Mouse (Mus musculus) T-helper 2 cell (primary cell): ENCODE measurements around the gene Aox2.

Experiments
- in situ Hi-C: fragments of 300-600 bp; cut with MboI, MseI; formaldehyde crosslinking; loops from one replicate; pipeline ENCODE4 v1.15.1; 2025; ENCODE audit warnings: high pct_unique_total_duplicates

Aox2 gene

DNA sequence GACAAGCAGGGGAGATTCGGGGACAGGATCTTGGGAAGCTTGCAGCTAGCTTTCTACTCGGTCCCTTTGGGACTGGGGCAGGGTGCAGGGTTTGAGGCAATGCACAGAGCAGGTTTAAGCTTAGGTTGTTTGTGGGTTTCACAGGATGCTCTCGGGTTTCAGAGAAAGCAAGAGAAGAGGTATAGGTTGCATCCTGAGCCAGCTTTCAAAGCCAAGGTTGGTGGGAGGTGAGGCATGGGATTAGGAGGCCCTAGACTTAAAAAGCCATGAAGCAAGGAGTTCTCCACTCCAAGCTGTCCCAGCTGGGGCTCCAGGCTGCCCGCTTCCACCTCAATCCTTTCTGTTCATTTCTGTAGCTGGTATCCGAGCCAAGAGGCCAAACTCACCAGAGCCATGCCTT is at the start of gene Aox2:
Gene Aox2 (plus strand): TSS at position 301 of the 400 bp plus-strand sequence.
- in situ Hi-C loops = loop anchor here (5.0 to 10.0 kb wide), 2 partner anchors 126 to 843 kb away; no protein-coding TSS in a partner anchor

DNA sequence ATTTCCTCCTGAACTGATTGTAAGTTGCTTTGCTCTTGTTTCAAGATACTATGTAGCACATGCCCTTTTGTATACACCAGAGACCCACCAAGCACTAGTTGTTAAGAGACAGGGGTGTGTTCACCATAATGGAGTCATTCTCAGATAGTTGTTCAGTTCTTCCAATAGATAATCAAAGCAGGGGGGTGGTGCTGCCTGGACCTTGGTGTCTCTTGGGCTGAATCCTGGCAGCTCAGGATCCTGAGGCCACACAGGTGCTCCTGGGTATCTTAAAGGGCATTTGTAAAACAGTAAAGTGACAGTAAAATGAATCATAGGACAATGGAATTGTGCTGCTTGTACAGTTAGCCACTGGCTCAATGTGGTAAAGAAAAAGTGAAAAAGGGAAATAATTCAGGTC is 49.2 kb upstream of the Aox2 start:
- in situ Hi-C loops = no loop called here

- in situ Hi-C loops = no loop called here
Measured at GRCm38 (mm10) chr1:58229774-58230173, 48.4 kb upstream of the Aox2 start.

DNA sequence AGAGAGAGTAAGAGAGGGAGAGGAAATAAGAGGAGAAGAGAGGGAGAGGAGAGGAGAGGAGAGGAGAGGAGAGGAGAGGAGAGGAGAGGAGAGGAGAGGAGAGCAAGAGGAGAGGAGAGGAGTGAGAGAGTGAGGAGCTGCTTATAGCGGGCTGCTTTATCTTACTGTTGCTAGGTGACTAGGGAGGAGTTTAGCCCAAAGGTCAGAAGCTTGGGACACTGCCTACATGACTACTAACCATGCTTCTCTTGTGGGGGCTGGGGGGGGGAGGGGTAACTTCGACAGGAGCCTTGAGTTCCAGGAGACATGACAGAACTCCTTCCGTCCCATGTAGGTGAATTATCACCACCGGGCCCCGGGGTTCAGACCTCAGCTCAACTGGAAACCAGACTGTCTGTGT is 47.6 kb upstream of the Aox2 start:
- in situ Hi-C loops = no loop called here

DNA sequence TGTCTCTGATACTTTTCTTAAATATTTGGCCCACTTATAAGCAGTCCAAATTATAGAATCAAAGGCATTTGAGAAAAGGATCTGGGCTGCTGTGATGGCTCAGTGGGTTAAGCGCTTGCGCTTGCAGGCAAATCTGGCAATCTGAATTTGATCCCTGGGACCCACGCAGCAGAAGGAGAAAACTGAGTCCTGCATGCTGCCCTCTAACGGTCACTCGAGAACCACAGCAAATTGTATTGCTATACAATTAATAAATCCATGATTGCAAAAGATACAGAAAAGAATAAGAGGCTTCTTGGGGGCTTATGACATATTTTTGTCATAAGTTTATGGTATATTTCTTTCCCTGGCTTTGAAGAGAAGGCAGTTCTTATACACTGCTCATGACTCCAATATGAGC is 42.7 kb upstream of the Aox2 start:
- in situ Hi-C loops = no loop called here

DNA sequence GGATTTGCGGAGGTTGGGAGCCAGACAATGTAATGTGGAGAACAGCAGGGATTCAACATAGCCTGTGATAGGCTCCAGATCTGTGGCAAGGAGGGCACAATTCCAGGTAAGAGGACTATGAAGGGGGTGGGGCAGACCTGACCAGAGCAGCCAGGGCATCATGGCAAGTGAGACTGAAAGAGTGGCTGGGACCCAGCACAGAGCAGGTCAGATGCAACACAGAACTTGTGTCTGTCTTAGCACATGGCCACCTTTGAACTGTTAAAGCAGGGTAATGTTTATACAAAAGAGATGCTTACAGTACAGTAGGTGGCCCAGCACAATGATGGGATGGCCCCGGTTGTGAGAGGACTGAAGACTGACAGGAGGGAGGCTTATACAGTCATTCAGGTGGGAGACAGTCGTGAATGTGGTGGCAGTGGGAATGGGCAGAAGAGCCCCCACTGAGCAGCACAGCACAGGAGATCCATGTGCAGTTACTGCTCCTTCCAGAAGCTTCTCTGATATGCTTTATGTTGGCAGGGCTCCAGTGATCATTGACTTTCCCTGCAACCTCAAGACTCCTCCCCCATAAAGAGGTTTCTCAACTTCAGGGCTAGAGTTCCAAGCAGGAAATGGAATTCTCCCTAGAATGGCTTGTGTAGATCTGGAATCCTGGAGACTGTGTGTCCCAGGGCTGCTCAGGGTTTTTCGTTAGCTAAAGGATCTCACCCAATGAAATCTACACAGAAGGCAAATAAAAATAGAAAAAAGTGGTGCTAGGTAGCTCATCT is 40.4 kb upstream of the Aox2 start:
- in situ Hi-C loops = no loop called here

DNA sequence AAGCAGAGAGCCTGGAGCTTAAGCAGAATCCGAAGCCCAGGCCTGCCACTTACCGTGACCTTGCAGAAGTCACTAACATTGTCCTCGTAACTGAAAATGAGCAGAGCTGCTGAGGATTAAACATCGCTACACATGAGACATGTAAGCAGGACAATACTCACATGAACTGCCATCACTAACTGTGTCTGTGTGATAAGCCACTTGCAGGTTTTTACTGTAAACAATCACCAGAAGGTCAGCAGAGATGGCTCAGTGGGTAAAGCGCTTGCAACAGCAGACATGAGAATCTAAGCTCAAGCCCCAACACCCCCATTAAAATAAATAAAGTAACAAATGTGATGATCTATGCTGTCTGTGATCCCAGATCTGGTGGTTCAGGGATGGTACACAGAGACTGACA is 39.7 kb upstream of the Aox2 start:
- in situ Hi-C loops = no loop called here

DNA sequence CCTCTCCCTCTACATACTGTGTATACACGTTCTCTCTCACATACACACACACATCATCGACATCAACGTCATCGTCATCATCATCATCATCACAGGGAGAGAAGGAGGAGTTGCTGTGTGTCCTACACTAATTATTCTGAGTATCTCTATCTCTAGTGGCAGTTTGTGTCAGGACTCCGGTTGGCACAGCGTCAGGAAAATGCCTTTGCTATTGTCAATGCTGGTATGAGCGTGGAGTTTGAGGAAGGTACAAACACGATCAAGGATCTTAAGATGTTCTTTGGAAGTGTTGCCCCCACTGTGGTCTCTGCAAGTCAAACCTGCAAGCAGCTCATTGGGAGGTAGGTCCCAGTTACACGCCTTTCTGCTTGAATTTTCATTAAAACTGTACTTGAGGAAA is 39.2 kb upstream of the Aox2 start:
- in situ Hi-C loops = no loop called here

DNA sequence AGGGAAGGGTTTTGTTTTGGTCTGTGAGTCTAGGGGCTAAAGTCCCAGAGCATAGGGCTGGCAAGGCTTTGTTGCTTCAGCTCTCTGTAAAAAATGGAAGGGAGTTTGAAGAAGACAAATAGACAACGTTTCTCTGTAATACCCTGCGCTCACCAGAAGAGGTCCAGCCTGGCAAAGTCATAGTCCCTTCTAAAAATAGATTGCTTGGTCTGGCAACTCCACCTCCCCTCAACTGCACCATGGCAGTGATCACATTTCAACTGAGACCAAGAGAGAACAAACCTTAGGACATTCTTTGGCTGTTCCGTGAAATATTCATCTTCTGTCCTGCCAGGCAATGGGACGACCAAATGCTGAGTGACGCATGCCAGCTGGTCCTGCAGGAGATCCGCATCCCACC is 37.8 kb upstream of the Aox2 start:
- in situ Hi-C loops = no loop called here

DNA sequence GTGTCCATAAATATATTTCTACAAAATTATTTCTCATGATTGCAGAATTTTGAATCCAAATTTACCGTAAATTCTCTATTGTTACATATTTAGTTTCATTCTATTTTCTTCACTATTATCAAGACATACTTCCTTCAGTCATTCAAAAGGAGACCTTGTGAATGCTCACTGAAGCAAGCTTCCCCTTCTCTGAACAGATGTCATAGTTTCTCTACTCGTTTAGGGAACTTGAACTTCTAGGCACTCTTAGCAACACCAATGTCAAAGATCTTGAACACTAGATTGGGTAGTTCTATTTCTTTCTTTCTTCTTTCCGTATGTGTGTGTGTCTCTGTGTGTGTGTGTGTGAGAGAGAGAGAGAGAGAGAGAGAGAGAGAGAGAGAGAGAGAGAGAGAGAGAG is 33.6 kb upstream of the Aox2 start:
- in situ Hi-C loops = no loop called here

DNA sequence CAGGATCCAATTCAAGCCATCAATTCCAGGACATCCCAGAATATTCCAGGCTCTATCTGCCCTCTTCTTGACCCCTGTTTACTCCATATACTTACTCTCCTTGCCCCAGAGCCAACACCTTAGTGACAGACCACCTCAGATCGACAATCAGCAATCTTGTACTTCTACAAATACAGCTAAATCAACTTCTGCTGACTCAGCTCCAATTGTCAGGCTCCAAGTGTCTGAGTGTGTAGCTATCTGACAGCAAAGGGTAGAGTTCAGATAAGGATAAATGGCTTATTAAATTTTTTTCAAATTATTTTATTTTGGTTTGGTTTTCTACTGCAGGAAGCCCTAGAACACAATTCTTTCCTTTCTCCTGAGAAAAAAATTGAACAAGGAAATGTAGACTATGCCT is 29.6 kb upstream of the Aox2 start:
- in situ Hi-C loops = no loop called here

DNA sequence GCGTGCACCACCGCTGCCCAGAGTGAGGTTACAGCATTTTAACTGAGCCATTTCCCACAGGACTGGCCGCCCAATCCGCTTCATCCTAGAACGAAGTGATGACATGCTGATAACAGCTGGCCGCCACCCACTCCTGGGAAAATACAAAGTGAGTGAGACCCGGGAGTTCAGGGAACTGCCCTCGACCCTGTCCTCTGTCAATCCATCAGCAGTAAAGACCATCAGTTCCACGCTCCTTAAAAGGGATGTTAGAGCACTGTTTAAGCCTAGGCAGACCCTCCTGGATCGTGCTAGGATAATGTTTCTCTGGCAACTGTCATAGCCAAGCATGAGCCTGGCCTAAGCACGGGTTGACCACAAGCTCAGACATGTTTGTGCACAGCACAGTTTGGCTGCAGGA is 24.7 kb upstream of the Aox2 start:
- in situ Hi-C loops = loop anchor here (10.0 kb wide), 1 partner anchor 1111 kb away; no protein-coding TSS in a partner anchor

DNA sequence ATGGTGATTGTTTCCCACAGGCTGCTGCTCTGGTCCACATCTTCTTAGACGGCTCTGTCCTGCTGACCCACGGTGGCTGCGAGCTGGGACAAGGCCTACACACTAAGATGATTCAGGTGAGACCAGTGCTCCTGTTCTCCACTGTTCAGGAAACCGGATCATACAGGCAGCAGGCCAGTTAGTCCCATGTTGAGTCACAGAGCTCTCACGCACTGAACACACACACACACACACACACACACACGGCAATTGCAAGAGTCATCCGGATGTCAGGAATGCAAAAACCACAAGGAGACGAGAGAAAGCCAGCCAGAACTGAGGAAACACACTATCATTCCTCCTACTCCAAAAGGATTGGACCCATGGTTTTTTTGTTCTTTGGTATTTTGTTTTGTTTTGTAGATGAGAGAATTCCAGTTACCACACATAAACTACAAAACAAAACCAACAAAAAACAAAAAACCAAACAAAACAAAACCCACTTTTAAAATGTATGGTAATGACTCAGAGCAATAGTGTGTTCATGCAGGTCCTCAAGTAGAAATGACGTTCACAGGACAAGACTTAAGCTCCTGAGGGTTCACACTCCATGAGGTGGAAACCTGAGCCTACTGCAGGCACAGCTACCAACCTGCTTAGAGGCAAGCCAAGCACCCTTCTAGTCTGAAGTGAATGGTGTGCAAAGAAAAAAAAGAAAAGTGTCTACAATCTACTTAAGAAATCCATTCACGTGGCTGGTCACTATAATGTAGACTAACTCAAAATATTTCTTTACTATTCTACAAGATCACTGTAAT is 20.7 kb upstream of the Aox2 start:
- in situ Hi-C loops = loop anchor here (10.0 kb wide), 1 partner anchor 1107 kb away; no protein-coding TSS in a partner anchor

DNA sequence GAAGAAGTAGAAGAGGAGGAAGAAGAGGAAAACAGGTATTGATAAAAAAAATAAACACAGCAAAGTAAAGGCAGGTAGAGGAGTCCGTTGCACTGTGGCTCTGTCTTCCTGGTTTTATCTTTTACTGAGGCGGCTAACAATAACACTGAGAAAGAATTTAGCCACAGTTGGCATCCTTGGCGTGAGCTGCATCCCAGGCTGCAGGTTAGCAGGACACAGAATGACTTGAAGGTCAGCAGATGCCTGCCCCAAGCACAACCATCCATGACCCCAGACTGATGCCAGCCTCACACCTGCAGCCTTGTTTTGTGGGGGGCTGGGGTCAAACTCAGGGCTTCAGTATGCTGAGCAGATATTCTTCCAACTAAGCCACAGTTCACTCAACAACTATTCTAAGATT is 17.8 kb upstream of the Aox2 start:
- in situ Hi-C loops = no loop called here

DNA sequence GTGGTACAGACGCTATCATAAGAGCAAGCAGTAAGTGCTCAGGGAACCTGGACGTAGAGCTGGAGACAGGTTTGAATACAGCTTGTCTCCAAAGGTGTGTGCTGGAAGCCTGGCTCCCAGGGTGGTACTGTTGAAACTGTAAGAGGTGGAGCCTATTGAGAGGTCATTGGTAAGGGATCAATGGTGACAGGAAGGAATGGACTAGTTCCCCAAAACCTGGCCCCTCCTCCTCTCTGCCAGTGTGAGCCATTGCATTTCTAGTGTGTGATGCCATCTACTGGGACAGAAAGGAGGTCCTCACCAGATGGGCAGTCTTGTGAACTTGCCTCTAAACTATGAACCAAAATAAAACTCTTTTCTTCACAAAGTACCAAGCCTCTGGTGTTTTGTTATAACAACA is 9.9 kb upstream of the Aox2 start:
- in situ Hi-C loops = no loop called here

DNA sequence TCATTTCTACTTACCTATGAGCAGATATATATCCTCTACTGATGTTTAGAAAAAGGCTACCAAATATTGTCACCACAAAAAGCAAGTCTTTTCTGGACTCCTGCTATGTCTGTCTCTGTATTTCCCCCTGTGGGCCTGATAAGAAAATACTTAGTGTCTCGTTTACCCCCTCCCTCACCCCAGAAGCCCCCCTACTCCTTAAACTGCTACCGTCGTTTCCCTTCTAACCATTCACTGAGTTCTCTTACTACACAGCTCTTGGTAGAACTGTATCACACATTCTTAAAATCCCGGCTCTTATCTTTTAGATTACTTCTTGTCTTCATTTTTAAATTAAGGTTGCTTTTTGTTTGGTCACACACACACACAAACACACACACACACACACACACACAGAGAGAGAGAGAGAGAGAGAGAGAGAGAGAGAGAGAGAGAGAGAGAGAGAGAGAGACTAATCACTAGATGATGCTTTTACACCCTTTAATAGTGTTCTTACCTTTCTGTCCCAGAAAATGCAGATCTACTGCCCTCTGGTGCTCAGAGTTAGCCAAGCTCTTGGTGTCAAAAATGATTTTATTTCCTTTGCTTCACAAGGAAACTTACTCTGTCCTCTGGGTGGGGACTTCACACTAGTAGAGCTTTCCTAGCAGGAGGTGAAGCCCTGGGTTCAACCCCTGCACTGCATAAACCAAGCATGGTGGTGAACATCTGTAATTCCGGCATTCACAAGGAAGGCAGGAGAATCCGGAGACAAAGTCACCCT is 7.1 kb upstream of the Aox2 start:
- in situ Hi-C loops = loop anchor here (10.0 kb wide), 1 partner anchor 836 kb away; no protein-coding TSS in a partner anchor

DNA sequence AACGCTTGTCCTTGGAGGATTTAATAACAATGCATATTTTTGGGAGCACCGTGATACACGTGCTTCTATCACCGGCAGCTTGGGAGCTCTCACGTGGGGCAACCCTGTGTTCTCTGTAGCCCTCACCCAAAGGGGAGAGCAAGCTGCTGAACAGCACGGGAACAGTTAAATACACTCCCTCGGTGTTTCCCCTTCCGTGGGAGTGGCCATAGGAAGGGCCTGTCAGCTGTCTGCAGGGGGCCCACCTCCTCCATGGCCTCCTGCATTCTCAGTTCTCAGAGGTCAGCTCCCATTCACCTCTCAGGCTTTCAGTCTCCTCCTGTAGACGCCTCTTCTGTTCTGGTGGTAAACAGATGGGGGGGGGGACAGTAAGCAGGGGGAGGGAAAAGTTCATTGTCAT is 2.2 kb upstream of the Aox2 start:
- in situ Hi-C loops = loop anchor here (5.0 to 10.0 kb wide), 2 partner anchors 124 to 841 kb away; no protein-coding TSS in a partner anchor

GRCm38 (mm10) chr1:58278513-58278912 is 387 bp downstream of the Aox2 start:
- in situ Hi-C loops = loop anchor here (5.0 to 10.0 kb wide), 2 partner anchors 126 to 844 kb away; no protein-coding TSS in a partner anchor

DNA sequence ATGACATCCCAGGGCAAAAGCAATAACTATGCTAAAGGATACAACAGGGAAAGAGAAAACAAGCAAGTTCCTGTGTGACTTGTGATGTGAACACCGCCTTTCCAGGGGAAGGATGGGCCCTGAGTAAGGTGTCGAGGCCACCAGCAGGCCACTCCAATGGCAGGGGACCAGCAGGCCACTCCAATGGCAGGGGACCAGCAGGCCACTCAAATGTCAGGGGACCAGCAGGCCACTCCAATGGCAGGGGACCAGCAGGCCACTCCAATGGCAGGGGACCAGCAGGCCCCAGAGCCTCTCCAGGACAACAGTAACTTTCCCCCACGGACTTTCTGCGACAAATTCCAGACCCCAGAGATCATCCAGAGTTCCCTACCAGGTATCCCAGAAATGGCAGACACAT is 2.3 kb downstream of the Aox2 start:
- in situ Hi-C loops = no loop called here

DNA sequence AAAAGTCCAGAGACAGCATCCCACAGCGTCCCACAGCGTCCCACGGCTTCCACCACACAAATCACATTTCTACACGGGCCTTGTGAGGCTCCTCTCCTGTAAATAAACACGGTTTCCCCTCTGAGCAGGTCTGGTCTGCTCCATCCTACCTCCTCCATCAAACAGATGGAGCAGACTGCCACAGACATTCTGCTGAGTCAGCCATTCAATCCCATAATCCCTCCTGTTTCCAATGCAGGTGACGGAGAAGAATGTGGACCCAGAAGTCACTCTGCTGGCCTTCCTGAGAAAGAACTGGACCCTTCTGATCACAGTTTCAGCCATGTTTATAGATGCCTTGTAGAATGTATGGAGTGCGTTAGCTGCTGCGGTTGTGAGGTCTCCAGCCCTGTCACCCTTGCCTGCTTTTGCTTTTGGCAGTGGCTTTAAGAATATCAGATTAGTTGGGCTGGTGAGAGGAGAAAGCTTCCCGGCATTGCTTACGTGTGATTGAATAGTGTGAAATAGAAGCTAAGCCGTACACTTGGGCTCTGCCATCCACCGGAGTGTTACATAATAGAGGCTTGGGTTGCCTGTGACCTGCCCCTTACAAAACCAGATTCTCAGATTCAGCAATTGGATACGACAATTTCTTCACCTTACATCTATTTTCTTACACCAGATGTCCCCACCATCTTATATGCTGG is 3.0 kb downstream of the Aox2 start:
- in situ Hi-C loops = no loop called here

DNA sequence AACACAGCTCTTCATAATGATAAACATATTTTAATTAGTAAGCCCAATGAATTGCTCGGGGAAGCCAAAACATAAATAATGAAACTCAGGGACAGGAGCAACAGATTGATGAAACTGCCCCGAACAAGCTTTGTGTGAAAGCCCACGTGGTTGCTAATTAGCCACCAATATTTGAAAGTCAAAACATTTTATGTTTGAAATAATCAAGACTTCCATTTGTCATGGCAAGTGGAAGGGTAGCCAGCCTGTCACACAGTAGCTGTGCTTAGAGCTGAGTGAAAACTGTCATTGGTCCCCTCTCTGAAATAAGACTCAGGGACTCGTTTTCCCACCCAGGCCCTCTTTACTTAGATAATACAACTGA is 3.5 kb downstream of the Aox2 start:
- in situ Hi-C loops = no loop called here
